Mouse (Mus musculus) large intestine, adult 2 months (tissue): ENCODE results near the gene Nppb. TPM values are rescaled to one million over a fixed set of nuclear protein-coding genes. Genes with fewer than 3 reads are reported as not detected.

Experiments
- DNase-seq: peaks from one replicate; pipeline ENCODE4 v3.0.0-alpha.2; 2012; ENCODE audit warnings: low read depth, low spot score
- WGBS: fragments of 180-500 bp; shearing (Covaris S2); methylation state at CpG from one replicate; pipeline ENCODE4 v1.1.7; 2018; 5-methylcytosine and 5-hydroxymethylcytosine counted together
- polyA plus RNA-seq: library from polyadenylated mRNA; depleted of rRNA; stranded (reverse); fragments of >200 nt; gene quantifications from 2 replicates; pipeline ENCODE4 v1.2.3, GENCODE M21; 2012; rRNA removed

Nppb gene
- polyA plus RNA-seq = not detected in 2 replicates

- WGBS = 25% methylated on average over 20 of the region's 20 CpGs
- DNase-seq = no peak
Observed at GRCm38 (mm10) chr4:147985205-147986132, at the start of gene Nppb. Gene Nppb (plus strand): TSS chr4:147985788.

- 19% methylated on average over 9 of the region's 9 CpGs for WGBS
Observed at GRCm38 (mm10) chr4:147935904-147936303, 49.7 kb upstream of the Nppb start.

GRCm38 (mm10) chr4:147936331-147936954 is 49.1 kb upstream of the Nppb start, which contains the start of gene Plod1:
Gene Plod1 (minus strand): TSS chr4:147936767.
- no peak for DNase-seq
- WGBS = under 1% methylated on average over 51 of the region's 51 CpGs

More at GRCm38 (mm10) chr4:147935904-147936303, 49.7 kb upstream of the Nppb start:
- DNase-seq = no peak

- 33% methylated on average over 3 of the region's 3 CpGs for WGBS
- DNase-seq = no peak
Observed at GRCm38 (mm10) chr4:147937021-147937420, 48.6 kb upstream of the Nppb start.

GRCm38 (mm10) chr4:147937486-147937885 is 48.1 kb upstream of the Nppb start:
- DNase-seq = no peak
- WGBS = 70% methylated on average over 5 of the region's 5 CpGs

- no peak for DNase-seq
- WGBS = 31% methylated on average over 14 of the region's 14 CpGs
Observed at GRCm38 (mm10) chr4:147938148-147939096, 47.2 kb upstream of the Nppb start.

GRCm38 (mm10) chr4:147940111-147940510 is 45.5 kb upstream of the Nppb start:
- 35% methylated on average over 9 of the region's 9 CpGs for WGBS
- no peak for DNase-seq

- 1% methylated on average over 35 of the region's 35 CpGs for WGBS
- DNase-seq = peak; percentile 75
Observed at GRCm38 (mm10) chr4:147940576-147941044, 45.0 kb upstream of the Nppb start, which contains the start of gene 2510039O18Rik. Gene 2510039O18Rik (plus strand): TSS chr4:147940895.

GRCm38 (mm10) chr4:147941045-147942020 is 44.3 kb upstream of the Nppb start:
- 3% methylated on average over 86 of the region's 88 CpGs for WGBS
- no peak for DNase-seq

- 58% methylated on average over 1 of the region's 1 CpGs for WGBS
- DNase-seq = no peak
Observed at GRCm38 (mm10) chr4:147943005-147943404, 42.6 kb upstream of the Nppb start.

- 27% methylated on average over 2 of the region's 2 CpGs for WGBS
- DNase-seq = no peak
Observed at GRCm38 (mm10) chr4:147947511-147947910, 38.1 kb upstream of the Nppb start.

GRCm38 (mm10) chr4:147953590-147953989 is 32.0 kb upstream of the Nppb start:
- WGBS = 3% methylated on average over 4 of the region's 4 CpGs
- no peak for DNase-seq

GRCm38 (mm10) chr4:147957141-147957540 is 28.4 kb upstream of the Nppb start:
- 45% methylated on average over 11 of the region's 11 CpGs for whole genome bisulfite sequencing
- no peak for DNase-seq

- WGBS = 36% methylated on average over 6 of the region's 6 CpGs
- no peak for DNase-seq
Observed at GRCm38 (mm10) chr4:147959881-147960831, 25.4 kb upstream of the Nppb start.

- WGBS = 47% methylated on average over 6 of the region's 6 CpGs
- no peak for DNase-seq
Observed at GRCm38 (mm10) chr4:147962781-147963180, 22.8 kb upstream of the Nppb start.

- 87% methylated on average over 15 of the region's 15 CpGs for WGBS
- DNase-seq = no peak
Observed at GRCm38 (mm10) chr4:147963623-147964022, 22.0 kb upstream of the Nppb start.

GRCm38 (mm10) chr4:147965712-147966111 is 19.9 kb upstream of the Nppb start:
- DNase-seq = no peak
- 63% methylated on average over 7 of the region's 7 CpGs for WGBS
